Mouse (Mus musculus): Measurements from ENCODE around the gene Map3k6.

The Map3k6 gene

DNA sequence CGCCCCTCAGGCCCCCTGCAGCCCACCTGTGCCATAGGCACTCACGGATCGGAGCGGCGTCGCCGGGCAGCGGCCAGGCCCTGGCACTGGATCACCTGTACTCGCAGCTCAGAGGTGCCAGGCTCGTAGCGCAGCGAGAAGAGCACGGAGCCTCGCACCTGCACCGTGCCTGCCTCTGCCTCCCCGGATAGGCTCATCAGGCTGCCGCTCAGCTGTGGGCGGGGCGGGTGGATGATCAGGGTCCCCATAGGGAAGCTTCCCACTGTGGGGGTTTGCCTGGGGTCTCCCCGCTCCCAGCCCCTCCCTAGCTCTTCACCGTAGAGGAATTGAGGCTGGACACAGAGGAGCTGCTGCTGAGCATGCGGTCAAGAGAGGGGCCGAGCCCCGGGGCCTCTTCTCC lies 16.2 kb downstream of the Map3k6 start:
- DNase-seq, result no peak

DNA sequence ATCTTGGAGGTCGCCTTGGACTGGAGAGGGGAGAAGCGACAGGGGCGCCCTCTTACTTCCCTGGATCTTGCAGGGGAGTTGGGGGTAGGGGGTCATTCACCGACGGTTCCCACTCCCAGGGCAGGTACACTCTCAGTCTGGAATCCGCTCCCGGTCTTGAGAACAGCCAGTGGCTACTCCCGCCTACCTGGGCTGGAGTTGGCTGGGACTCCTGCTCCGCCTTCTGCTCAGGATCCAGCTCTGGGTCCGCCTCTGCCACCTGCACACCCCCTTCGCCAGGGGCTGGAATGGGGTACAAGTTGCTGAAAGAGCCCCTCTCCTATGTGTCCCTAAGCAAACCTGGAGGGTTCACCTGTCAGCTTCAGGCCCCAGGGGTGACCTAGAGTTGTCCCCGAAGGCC lies 16.6 kb downstream of the Map3k6 start:
- DNase-seq, result no peak

DNA sequence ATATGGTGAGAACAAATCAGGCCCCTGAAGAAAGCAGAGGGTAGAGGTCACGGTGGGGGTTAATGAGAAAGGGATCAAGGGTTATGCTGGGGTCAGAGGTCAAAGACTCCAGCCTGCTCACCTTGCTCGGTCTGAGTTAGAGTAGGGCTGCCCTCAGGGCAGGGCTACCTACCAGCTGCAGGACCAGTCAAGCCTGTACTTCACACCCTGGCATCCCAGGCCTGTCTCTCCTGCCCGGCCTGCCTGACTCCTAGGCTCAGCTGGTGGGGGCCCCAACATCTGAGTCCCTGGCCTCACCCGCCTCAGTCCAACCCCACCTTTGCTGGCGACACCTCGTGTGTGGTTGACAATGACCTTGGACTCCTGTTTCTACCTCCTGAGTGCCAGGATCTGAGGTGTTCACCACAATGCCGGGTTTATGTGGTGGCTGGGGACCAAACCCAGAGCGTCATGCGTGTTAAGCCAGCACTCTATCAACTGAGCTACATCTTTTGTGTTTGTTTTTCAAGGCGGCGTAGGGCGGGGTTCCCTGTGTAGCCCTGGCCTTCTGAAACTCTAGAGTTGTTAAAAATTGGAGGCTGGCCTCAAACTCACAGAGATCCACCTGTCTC lies 17.3 kb downstream of the Map3k6 start:
- no peak for DNase-seq

DNA sequence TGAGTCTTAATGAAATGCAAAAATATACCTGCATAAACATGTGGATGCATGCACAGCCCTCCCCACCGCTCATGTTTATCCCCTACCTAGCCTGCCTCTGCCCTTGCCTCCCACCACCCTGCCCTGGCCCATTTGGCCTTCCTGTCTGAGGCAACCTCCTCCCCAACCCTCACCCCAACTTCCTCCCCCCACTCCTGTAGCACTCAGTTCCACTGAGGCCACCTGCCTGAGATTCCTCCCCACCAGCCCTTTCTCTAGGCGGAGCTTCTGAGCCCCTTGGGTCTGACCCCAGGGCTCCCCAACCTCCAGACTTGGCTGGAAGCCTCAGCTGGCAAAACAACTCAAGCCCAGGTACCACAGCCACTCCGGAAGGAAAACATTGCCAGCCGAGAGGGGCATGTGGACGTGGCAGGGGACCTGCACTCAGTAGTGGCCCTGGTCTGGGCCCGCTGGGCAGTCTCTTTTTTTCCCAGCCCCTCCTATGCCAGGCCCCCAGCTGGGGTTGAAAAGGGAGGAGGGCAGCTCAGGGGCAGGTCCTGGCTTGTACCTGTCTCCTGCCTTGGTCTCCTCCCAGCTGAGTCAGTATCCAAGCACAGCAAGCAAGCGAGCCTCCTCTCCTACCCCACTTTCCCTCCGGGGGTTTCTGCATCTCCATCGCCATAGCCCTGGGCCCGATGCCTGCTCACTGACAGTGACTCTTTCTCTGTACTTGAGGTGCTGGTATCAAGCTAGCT lies 21.2 kb downstream of the Map3k6 start:
- DNase-seq, result no peak

- no peak for DNase-seq
Measured at GRCm38 (mm10) chr4:133262375-133262765, 21.8 kb downstream of the Map3k6 start.

- DNase-seq, result no peak
Measured at GRCm38 (mm10) chr4:133262882-133263281, 22.3 kb downstream of the Map3k6 start, which contains the start of gene Sytl1. TSS of gene Sytl1 (minus strand) at chr4:133263113.

- DNase-seq, result no peak
Measured at GRCm38 (mm10) chr4:133263756-133264155, 23.1 kb downstream of the Map3k6 start.

DNA sequence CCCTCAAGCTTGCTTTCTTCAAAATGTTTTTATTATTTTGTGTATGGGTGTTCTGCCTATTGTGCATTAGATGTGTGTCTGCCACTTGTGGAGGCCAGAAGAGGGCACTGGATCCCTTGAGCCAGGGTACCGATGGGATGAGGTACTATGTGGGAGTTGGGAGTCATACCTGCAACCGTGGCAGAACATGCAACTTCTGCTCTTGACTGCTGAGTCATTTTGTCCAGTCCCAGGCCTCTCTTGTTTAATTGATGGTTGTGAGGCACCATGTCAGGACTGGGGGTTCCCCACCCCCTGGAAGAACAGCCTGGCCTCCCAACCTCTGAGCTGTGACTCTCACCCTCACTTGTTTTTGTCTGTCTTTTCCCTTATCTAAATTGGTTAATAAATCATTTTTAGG lies 23.9 kb downstream of the Map3k6 start:
- DNase-seq, result no peak

GRCm38 (mm10) chr4:133265297-133265696 lies 24.7 kb downstream of the Map3k6 start:
- no peak for DNase-seq

- no peak for DNase-seq
Measured at GRCm38 (mm10) chr4:133265759-133266158, 25.1 kb downstream of the Map3k6 start.

DNA sequence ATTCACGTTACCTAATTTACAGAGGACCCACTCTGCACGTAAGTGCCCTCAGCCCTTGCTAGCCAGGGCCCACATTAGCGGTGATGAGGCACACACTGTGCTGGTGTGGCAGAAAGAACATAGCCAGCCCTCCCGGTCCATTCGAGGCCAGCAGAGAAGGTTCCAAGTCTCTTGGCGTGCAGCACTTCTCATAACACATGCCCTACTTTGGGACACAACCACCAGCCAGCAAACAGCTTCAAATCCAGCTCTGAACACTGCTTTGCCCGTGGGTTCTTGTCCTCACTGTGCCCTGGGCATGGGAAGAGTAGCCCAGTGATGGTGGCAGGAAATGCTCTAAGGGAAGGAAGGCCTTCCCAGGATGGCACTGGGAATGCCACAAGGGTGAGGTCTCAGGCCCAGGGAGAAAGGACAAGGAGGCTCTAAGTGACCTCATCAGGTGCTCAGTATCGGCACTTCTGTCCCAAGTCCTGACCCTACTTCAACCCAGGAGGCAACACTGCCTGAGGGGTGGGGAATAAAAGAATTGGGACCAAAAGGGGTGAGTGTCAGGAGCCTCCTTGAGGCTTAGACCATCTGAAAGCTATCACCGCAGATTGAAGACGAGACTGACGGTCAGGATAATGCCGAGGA lies 25.7 kb downstream of the Map3k6 start:
- no peak for DNase-seq

DNA sequence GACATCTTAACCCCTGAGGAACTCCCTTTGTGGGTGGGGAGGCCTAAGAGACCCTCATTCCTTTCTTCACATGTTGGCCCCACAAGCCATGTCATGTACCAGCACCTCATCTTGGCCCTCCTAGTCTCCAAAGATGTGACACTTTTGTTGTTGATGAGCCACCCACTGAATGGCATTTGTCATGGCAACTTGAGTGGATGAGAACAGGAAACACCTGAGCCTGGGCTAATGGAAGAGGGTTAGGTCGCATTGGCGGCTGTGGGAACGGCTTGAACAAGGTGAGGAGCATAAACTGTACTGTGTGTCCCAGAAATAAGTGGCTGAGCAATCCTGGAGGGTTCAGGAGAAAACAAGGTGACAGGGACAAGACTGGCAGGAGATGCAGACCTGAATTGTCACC lies 28.3 kb downstream of the Map3k6 start:
- DNase-seq, result no peak

DNA sequence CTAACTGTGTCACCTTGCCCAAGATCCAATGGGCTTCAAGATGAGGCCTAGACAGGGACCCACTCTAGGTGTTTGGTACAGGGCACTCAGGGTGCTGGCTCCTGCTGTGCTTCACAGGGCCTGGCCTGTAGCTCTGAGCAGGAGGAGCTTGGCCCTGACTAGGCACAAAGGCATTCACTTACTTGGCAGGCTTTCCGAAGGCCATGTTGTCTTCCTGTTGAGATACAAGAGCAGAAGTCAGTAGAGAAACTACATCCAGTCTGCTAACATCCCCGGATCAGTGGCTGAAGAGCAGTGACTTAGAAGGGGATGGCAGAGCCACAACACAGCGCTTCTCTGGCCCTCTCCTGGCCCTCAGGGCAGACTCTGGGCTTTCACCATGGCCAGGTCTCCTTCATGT lies 29.0 kb downstream of the Map3k6 start:
- DNase-seq, result no peak

DNA sequence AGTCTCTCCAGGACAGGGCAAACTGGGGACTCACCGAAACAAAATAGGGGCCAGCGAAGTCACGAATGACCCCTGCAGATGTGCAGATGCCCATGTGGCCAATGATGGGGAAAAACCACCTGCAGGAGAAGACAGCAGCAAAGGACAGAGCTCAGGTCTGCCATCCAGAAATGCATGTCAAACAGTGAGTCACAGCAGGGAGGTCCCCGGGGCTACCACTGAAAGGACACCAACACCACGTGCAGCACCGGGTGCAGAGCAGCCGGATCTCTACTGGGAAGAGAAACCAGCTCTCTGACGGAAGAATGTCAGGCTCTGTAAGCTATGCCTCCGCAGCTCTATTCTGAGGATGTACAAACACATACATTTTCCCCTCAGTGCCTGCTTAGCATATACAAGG lies 30.3 kb downstream of the Map3k6 start:
- DNase-seq, result no peak

DNA sequence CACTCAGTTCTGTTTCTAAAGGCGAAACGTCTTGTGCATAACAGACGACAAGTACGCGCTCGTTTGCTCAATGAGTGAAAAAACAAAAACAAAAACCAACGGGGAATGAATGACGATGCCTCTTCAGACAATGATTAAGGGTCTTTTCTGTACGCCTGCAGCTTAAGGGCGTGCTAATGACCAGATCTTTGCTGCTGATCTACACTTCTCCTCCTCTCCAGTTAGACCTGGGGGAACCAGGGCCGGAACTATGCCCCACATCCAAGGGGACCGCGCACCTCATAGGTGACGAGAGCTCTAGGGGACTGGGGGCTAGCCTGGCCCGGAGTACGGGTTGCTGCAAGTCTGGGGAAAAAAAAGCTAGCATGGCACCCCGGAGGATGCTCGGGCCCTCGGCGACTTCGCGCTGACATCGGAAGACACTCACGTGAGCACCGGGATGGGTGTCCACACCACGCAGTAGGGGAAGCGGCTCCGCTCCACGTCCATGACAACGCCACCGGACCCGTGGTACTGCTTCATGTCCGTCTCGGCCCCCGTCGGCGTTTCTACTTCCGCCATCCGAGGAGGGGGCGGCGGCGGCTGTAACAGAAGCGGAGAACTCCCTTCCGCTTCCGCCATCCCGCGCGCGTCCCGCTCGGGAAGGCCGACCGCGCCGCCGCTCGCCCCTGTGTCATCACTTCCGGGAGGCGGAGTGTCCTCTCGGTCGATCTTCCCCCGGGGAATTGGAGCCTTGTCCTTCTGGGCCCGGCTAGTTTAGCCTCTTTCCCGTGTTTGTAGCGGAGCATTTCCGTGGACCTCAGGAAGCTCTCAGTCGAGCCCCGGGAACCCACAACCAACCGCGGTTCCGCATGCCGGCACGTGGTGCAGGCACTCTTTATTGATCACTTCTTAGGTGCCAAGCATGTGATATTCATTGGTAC lies 36.7 kb downstream of the Map3k6 start, which contains the start of gene Tmem222:
TSS of gene Tmem222 (minus strand) at position 689 of the 923 bp plus-strand sequence.
- DNase-seq, result peak; percentile 92

GRCm38 (mm10) chr4:133278067-133278466 lies 37.4 kb downstream of the Map3k6 start:
- no peak for DNase-seq

- DNase-seq, result no peak
Measured at GRCm38 (mm10) chr4:133278482-133278881, 37.9 kb downstream of the Map3k6 start.

- no peak for DNase-seq
Measured at GRCm38 (mm10) chr4:133281513-133281912, 40.9 kb downstream of the Map3k6 start.

GRCm38 (mm10) chr4:133281951-133282481 lies 41.4 kb downstream of the Map3k6 start:
- DNase-seq, result no peak

GRCm38 (mm10) chr4:133282656-133283055 lies 42.0 kb downstream of the Map3k6 start:
- no peak for DNase-seq

- no peak for DNase-seq
Measured at GRCm38 (mm10) chr4:133285299-133285698, 44.7 kb downstream of the Map3k6 start.

GRCm38 (mm10) chr4:133285950-133286349 lies 45.3 kb downstream of the Map3k6 start:
- DNase-seq, result peak; percentile 88

Measured in liver (tissue).